Mouse (Mus musculus) lung, postnatal 0 days (tissue): ENCODE measurements around the gene Ifi208.

Experiments used
- CTCF ChIP-seq: IDR thresholded peaks from 2 replicates; pipeline ENCODE4 v1.5.1; 2016; ENCODE audit warnings: antibody characterized with exemption, mild to moderate bottlenecking
- EP300 ChIP-seq: IDR thresholded peaks from 2 replicates; pipeline ENCODE4 v1.6.1; 2016; ENCODE audit warnings: antibody characterized with exemption, mild to moderate bottlenecking, control low read depth

DNA sequence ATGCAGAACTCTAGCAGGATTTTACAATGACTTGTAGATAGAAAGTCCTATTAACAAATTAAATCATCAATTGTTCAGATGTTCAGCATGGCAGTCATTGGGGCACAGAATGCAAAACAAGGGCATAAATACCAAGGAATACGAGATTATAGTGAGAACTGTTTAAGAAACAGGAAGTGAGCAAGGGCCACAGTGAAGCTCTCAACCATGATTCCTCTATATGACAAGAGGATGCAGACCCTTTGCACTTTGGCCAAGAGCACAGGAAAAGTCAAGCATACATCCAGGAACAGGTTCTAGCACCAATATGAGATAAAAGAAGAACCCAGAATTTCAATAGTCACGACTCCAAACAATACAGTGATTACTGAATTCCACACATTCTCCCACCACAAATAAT, 46.8 kb upstream of the Ifi208 start:
- no peak for TF ChIP-seq CTCF
- TF ChIP-seq EP300 = no peak
